Mouse (Mus musculus) G1E (cell line): Measurements from ENCODE around the gene Syvn1. TPM values are rescaled to one million over a fixed set of nuclear protein-coding genes. Genes with fewer than 3 reads are reported as not detected.

Source experiments
- ATAC-seq: 2 replicates; pipeline ENCODE4 v1.8.0; 2016; ENCODE audit warnings: mild to moderate bottlenecking; ENCODE audit not compliant: insufficient number of reproducible peaks, poor library complexity, low FRiP score, severe bottlenecking; ENCODE audit errors: extremely low read depth
- DNase-seq: peaks from one replicate; pipeline ENCODE4 v3.0.0; 2012; ENCODE audit warnings: low spot score
- H3K27me3 ChIP-seq: 2 replicates; pipeline ENCODE4 v1.6.1; 2012; ENCODE audit warnings: mild to moderate bottlenecking, low read length, inconsistent platforms; ENCODE audit not compliant: insufficient read depth
- H3K36me3 ChIP-seq: replicated peaks from 2 replicates; pipeline ENCODE3; 2012; ENCODE audit warnings: mild to moderate bottlenecking, inconsistent platforms
- H3K4me1 ChIP-seq: 2 replicates; pipeline ENCODE4 v1.6.1; 2012; ENCODE audit warnings: low read depth, low read length, inconsistent platforms, mixed read lengths; ENCODE audit not compliant: insufficient read depth
- H3K4me3 ChIP-seq: 2 replicates; pipeline ENCODE4 v1.5.1; 2012; ENCODE audit warnings: low read depth, mild to moderate bottlenecking, inconsistent platforms, low read length, moderate library complexity, mixed read lengths
- H3K9me3 ChIP-seq: replicated peaks from 2 replicates; pipeline ENCODE4 v1.6.1; 2012; ENCODE audit warnings: inconsistent platforms
- CTCF ChIP-seq: IDR thresholded peaks from 2 replicates; pipeline ENCODE4 v1.5.1; 2012; ENCODE audit warnings: low read depth, low read length, inconsistent platforms, mixed read lengths
- GATA1 ChIP-seq: IDR thresholded peaks from 2 replicates; pipeline ENCODE4 v1.6.1; 2012; ENCODE audit warnings: borderline replicate concordance, low read length, inconsistent platforms, mixed read lengths
- GATA2 ChIP-seq: IDR thresholded peaks from 2 replicates; pipeline ENCODE4 v1.6.1; 2012; ENCODE audit warnings: low read depth, low read length, inconsistent platforms, borderline replicate concordance
- POLR2AphosphoS5 ChIP-seq: IDR thresholded peaks from 2 replicates; pipeline ENCODE4 v1.6.1; 2012; ENCODE audit warnings: low read depth, low read length, inconsistent platforms; ENCODE audit not compliant: insufficient replicate concordance
- TAL1 ChIP-seq: conservative IDR thresholded peaks from 2 replicates; pipeline ENCODE4 v1.6.1; 2012; ENCODE audit warnings: low read depth, low read length, inconsistent platforms, mixed read lengths
- polyA plus RNA-seq: library from polyadenylated mRNA; stranded (reverse); fragments of >175 nt; gene quantifications from 2 replicates; pipeline ENCODE4 v1.2.3, GENCODE M21; 2012
- total RNA-seq, 2 experiments: library from RNA; stranded (forward) in 1 of 2; stranded (reverse) in 1 of 2; fragments of 200-1000 nt in 1 of 2; fragments of >200 nt in 1 of 2; fragmentation: Nextera tagmentation in 1 of 2; gene quantifications; 2 replicates each; pipeline ENCODE4 v1.2.3; 2014 to 2017

Gene Syvn1
- total and polyA plus RNA-seq, 3 experiments, result 4.8 to 78.2 (median 39.7) TPM

GRCm38 (mm10) chr19:6066571-6066970 lies 20.2 kb downstream of the Syvn1 start:
- Histone ChIP-seq H3K27me3 (no peaks in the 10 kb centered on the region), H3K36me3 (peaks cover 77% of the 10 kb centered on the region), H3K9me3 (no peaks in the 10 kb centered on the region), H3K4me3 (peak overlapping the region; percentile 76), H3K4me1 (peaks cover 67% of the 10 kb centered on the region)
- TF ChIP-seq GATA1 (no peak), CTCF (no peak), TAL1 (no peak), GATA2 (no peak), POLR2AphosphoS5 (no peak)
- DNase-seq (no peak), ATAC-seq (no peak)

GRCm38 (mm10) chr19:6067011-6067723 lies 20.8 kb downstream of the Syvn1 start:
- ATAC-seq (peak; percentile 30; the same call in 1 of the 2 replicates), DNase-seq (peak; percentile 88)
- no peaks in the 10 kb centered on the region for H3K27me3 ChIP-seq
- peaks cover 77% of the 10 kb centered on the region for H3K36me3 ChIP-seq
- no peaks in the 10 kb centered on the region for H3K9me3 ChIP-seq
- H3K4me1 ChIP-seq, result peaks cover 61% of the 10 kb centered on the region
- H3K4me3 ChIP-seq, result peak overlapping the region; percentile 76
- TF ChIP-seq CTCF (peak; percentile 56), POLR2AphosphoS5 (peak; percentile 6; the same call in 1 of the 2 replicates), GATA2 (no peak)

- Histone ChIP-seq H3K36me3 (peaks cover 75% of the 10 kb centered on the region), H3K9me3 (no peaks in the 10 kb centered on the region)
These were observed 21.5 kb downstream of the Syvn1 start, which contains the start of gene Tm7sf2 for GRCm38 (mm10) chr19:6067724-6068415. TSS of gene Tm7sf2 (minus strand) at chr19:6068373.

GRCm38 (mm10) chr19:6068951-6069350 lies 22.6 kb downstream of the Syvn1 start:
- Histone ChIP-seq H3K27me3 (no peaks in the 10 kb centered on the region), H3K4me3 (no peak overlapping the region), H3K4me1 (peaks cover 43% of the 10 kb centered on the region), H3K9me3 (no peaks in the 10 kb centered on the region), H3K36me3 (peaks cover 75% of the 10 kb centered on the region)
- TF ChIP-seq GATA1 (no peak), GATA2 (no peak), POLR2AphosphoS5 (no peak), TAL1 (no peak), CTCF (no peak)
- no peak for DNase-seq
- no peak for ATAC-seq

More at GRCm38 (mm10) chr19:6067724-6068415, 21.5 kb downstream of the Syvn1 start, which contains the start of gene Tm7sf2:
- peaks cover 54% of the 10 kb centered on the region for H3K4me1 ChIP-seq
- H3K4me3 ChIP-seq, result peak within 1 kb of the TSS; percentile 76
- TF ChIP-seq GATA2 (no peak), GATA1 (no peak), POLR2AphosphoS5 (no peak), TAL1 (no peak), CTCF (no peak)
- H3K27me3 ChIP-seq, result no peaks in the 10 kb centered on the region
- DNase-seq (peak; percentile 98), ATAC-seq (peak; percentile 92)

GRCm38 (mm10) chr19:6069851-6070250 lies 23.5 kb downstream of the Syvn1 start:
- no peaks in the 10 kb centered on the region for H3K27me3 ChIP-seq
- DNase-seq (no peak), ATAC-seq (no peak)
- H3K36me3 ChIP-seq, result peaks cover 80% of the 10 kb centered on the region
- H3K4me1 ChIP-seq, result peaks cover 43% of the 10 kb centered on the region
- H3K4me3 ChIP-seq, result no peak overlapping the region
- H3K9me3 ChIP-seq, result no peaks in the 10 kb centered on the region
- TF ChIP-seq GATA1 (no peak), POLR2AphosphoS5 (no peak), CTCF (no peak), TAL1 (no peak), GATA2 (no peak)
